Mouse (Mus musculus): ENCODE results near the gene Abcb8.

DNA sequence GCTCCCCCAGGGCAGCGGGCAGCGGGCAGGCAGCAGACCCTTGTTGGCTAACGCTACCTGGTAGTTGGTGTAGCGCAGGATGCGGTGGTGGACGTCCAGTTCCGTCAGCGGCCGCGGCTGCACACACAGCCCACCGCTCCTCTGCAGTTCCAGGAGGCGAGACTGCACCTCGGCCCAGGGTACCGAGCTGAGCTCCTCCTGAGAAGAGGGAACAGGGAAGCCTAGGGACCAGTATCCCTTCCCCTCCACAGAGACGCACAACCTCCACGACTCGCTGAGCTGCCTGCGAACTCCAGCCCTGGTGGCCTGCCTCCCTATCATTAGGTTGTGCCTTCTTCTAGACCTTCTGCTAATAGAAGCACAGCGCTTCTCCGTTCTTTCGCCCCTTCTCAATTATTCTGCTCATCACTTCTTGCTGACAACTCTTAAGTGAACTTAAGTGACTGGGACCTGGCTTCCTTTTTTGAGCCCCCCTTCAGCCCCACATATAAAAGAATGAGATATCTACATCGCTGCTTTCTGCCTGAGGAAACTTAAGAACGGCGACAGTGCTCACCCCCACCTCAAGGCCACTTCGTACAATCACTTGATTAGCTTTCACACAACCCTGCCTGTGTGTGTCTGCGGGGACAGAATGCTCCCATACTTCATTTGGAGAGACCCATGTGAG is 5.1 kb upstream of the Abcb8 start:
- TF ChIP-seq CTCF (IDR thresholded peaks at IDR 0.05; ENCODE audit: low read depth, low read length) (no peak), POLR2A (IDR thresholded peaks at IDR 0.05; ENCODE audit: extremely low read depth, insufficient read depth, low read length) (no peak)

All from liver, adult 2 months (tissue).